Mouse (Mus musculus): ENCODE results near the gene Auh. TPM values are rescaled to one million over a fixed set of nuclear protein-coding genes. Genes with fewer than 3 reads are reported as not detected.

The Auh gene
- polyA plus RNA-seq, 1 experiment, result 47.8 TPM

DNA sequence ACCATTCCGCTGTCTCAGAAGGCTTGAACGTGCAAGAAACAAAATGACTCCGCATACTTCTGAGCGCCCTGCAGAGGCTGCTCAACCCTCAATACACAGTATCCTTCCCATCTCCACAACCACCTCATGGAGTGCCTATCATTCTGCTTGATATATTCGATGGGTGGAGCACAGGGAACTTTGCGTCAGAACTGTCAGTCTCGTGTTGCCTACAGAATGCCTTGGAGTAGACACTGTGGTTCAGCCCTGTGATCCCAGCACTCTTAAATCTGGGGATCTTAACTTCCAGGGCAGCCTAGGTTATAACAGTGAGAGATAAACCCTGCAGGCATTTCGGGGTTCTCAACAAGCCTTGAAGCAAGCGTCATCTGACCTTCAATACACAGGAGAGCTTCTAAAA lies 1.1 kb downstream of the Auh start:
- Histone ChIP-seq H3K4me3 (ENCODE audit: control insufficient read depth, insufficient read depth, low read length) (peak overlapping the region; percentile 4; the same call in 1 of the 2 replicates), H3K36me3 (ENCODE audit: control insufficient read depth, insufficient read depth, low read length) (no peaks in the 10 kb centered on the region), H3K27ac (ENCODE audit: control insufficient read depth, insufficient read depth, low read length) (no peak overlapping the region), H3K27me3 (ENCODE audit: control insufficient read depth, insufficient read depth, low read length) (no peaks in the 10 kb centered on the region), H3K4me1 (replicated peaks; ENCODE audit: control insufficient read depth, insufficient read depth, low read length) (peaks cover 31% of the 10 kb centered on the region)
- TF ChIP-seq CTCF (IDR thresholded peaks at IDR 0.05; ENCODE audit: borderline replicate concordance, control insufficient read depth, extremely low read depth, insufficient read depth, low read length, poor library complexity) (no peak), POLR2A (IDR thresholded peaks at IDR 0.05; ENCODE audit: control insufficient read depth, extremely low read depth, insufficient read depth, low read length, poor library complexity) (no peak)
- DNase-seq, result no peak
- 63% methylated on average over 9 of the region's 9 CpGs for WGBS

GRCm38 (mm10) chr13:52924457-52924856 lies 5.0 kb downstream of the Auh start:
- H3K27me3 ChIP-seq (ENCODE audit: control insufficient read depth, insufficient read depth, low read length), result no peaks in the 10 kb centered on the region
- TF ChIP-seq POLR2A (IDR thresholded peaks at IDR 0.05; ENCODE audit: control insufficient read depth, extremely low read depth, insufficient read depth, low read length, poor library complexity), result no peak
- DNase-seq, result peak; percentile 38
- H3K4me3 ChIP-seq (ENCODE audit: control insufficient read depth, insufficient read depth, low read length), result no peak overlapping the region
- 10% methylated on average over 5 of the region's 5 CpGs for WGBS
- H3K4me1 ChIP-seq (replicated peaks; ENCODE audit: control insufficient read depth, insufficient read depth, low read length), result peaks cover 54% of the 10 kb centered on the region
- H3K27ac ChIP-seq (ENCODE audit: control insufficient read depth, insufficient read depth, low read length), result peak overlapping the region; percentile 41; the same call in 1 of the 2 replicates
- no peaks in the 10 kb centered on the region for H3K36me3 ChIP-seq (ENCODE audit: control insufficient read depth, insufficient read depth, low read length)

DNA sequence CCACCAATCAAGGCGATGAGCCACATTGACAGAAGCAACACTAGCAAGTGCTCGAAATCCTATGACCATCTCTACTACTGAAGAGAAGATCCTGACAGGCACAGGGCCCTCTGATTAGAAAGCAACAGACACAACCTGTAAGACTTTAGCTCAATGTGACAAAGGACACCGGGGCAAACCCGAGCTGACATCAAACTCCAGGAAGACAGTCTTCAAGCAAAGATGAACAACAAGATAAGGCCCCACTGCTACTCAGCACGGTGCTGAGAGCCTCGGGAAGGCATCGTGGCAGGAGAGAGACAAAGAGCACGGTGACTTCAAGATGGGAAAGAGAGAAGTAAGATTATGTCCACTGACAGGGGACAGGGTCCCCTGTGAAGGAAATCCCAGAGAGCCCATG lies 7.5 kb downstream of the Auh start:
- peak; percentile 28 for DNase-seq
- no peak overlapping the region for H3K4me3 ChIP-seq (ENCODE audit: control insufficient read depth, insufficient read depth, low read length)
- TF ChIP-seq CTCF (IDR thresholded peaks at IDR 0.05; ENCODE audit: borderline replicate concordance, control insufficient read depth, extremely low read depth, insufficient read depth, low read length, poor library complexity) (no peak), POLR2A (IDR thresholded peaks at IDR 0.05; ENCODE audit: control insufficient read depth, extremely low read depth, insufficient read depth, low read length, poor library complexity) (no peak)
- 19% methylated on average over 8 of the region's 8 CpGs for WGBS
- H3K4me1 ChIP-seq (replicated peaks; ENCODE audit: control insufficient read depth, insufficient read depth, low read length), result peaks cover 42% of the 10 kb centered on the region
- H3K27me3 ChIP-seq (ENCODE audit: control insufficient read depth, insufficient read depth, low read length), result no peaks in the 10 kb centered on the region
- no peaks in the 10 kb centered on the region for H3K36me3 ChIP-seq (ENCODE audit: control insufficient read depth, insufficient read depth, low read length)
- H3K27ac ChIP-seq (ENCODE audit: control insufficient read depth, insufficient read depth, low read length), result peak overlapping the region; percentile 9; the same call in 1 of the 2 replicates

DNA sequence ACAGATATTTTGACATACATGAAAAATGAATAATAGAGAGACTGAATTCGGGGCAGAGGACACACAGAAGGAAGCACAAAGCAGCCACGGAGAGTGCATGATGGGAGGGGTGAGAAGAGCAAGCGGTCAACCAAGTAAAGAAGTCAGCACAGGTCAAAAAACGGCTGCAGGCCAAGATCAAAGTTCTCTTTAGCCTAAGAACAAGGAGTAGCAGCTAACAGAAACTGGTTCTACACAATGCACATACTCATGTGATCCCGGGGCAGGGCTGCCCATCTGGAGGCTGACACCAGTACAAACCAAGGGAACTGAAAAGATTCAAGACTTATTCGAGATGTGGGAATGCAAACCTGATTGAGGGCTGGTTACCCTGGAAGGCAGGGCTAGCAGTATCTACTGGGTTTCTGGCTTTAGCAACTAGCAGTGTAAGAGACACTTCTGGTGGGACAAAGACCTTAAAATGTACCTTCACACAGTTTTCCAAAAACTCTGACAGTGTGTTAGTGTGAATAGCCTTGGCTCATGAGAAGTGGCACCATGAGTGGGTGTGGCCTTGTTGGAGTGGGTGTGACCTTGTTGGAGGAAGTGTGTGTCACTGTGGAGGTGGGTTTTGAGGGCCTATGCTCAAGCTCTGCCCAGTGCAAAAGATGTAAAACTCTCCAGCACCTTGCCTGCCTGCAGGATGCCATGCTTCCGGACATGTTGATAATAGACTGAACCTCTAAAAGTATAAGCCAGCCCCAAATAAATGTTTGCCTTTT lies 8.2 kb downstream of the Auh start:
- Histone ChIP-seq H3K36me3 (ENCODE audit: control insufficient read depth, insufficient read depth, low read length) (no peaks in the 10 kb centered on the region), H3K4me1 (replicated peaks; ENCODE audit: control insufficient read depth, insufficient read depth, low read length) (peaks cover 38% of the 10 kb centered on the region)
- WGBS, result 86% methylated on average over 7 of the region's 7 CpGs

DNA sequence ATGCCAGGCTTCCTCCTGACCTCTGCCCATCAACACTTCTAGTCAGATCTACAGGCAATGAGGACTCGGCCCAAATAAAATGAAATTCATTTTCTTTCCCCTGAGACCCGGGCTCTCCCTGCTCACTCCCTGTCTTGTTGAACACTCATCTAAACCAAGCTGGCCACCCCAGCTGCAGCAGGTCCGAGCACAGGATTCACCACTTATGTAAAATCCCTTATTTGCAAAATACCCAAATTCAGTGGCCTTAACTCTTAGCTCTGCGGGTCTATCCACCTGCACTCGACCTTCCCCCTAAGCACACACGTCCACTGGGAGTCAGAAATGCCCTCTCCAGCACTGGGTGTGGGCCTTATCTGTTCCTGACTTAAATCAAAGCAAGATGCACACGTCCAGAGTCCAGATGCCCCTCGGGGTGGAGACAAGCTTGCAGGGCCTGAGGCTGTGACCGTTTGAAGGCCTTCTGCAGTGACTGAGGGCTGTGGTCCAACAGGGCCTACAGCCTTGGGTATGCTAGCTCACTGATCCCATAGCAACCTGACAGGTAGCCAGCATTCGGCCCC lies 9.6 kb downstream of the Auh start:
- 94% methylated on average over 10 of the region's 10 CpGs for WGBS
- Histone ChIP-seq H3K4me1 (replicated peaks; ENCODE audit: control insufficient read depth, insufficient read depth, low read length) (peaks cover 43% of the 10 kb centered on the region), H3K4me3 (ENCODE audit: control insufficient read depth, insufficient read depth, low read length) (no peak overlapping the region)

More for the DNA sequence above, 8.2 kb downstream of the Auh start:
- no peak overlapping the region for H3K4me3 ChIP-seq (ENCODE audit: control insufficient read depth, insufficient read depth, low read length)
- TF ChIP-seq CTCF (IDR thresholded peaks at IDR 0.05; ENCODE audit: borderline replicate concordance, control insufficient read depth, extremely low read depth, insufficient read depth, low read length, poor library complexity), result no peak
- DNase-seq, result no peak
- no peak overlapping the region for H3K27ac ChIP-seq (ENCODE audit: control insufficient read depth, insufficient read depth, low read length)
- H3K27me3 ChIP-seq (ENCODE audit: control insufficient read depth, insufficient read depth, low read length), result no peaks in the 10 kb centered on the region

DNA sequence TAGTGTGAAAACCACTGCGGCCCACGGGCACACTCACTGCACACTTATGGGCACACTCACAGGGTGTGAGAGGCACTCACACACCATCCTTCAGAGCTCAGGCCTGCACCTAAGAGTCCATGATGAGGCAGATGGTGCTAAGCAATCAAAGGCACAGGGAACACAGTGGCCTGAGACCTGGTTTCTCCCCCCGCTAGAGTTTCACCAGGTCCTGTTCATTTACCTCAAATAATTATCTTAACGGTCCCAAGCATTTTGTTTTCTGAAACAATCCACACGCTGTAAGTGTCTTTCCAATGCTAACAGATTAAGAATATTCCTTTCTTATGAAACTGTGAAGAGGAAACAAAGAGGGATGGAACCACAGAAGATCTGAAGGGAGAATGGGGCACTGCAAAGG lies 11.1 kb downstream of the Auh start:
- 97% methylated on average over 5 of the region's 5 CpGs for WGBS
- peaks cover 38% of the 10 kb centered on the region for H3K4me1 ChIP-seq (replicated peaks; ENCODE audit: control insufficient read depth, insufficient read depth, low read length)
- DNase-seq, result no peak
- no peak overlapping the region for H3K4me3 ChIP-seq (ENCODE audit: control insufficient read depth, insufficient read depth, low read length)
- no peak overlapping the region for H3K27ac ChIP-seq (ENCODE audit: control insufficient read depth, insufficient read depth, low read length)
- no peaks in the 10 kb centered on the region for H3K27me3 ChIP-seq (ENCODE audit: control insufficient read depth, insufficient read depth, low read length)
- H3K36me3 ChIP-seq (ENCODE audit: control insufficient read depth, insufficient read depth, low read length), result no peaks in the 10 kb centered on the region
- TF ChIP-seq POLR2A (IDR thresholded peaks at IDR 0.05; ENCODE audit: control insufficient read depth, extremely low read depth, insufficient read depth, low read length, poor library complexity) (no peak), CTCF (IDR thresholded peaks at IDR 0.05; ENCODE audit: borderline replicate concordance, control insufficient read depth, extremely low read depth, insufficient read depth, low read length, poor library complexity) (no peak)

More for the DNA sequence above, 9.6 kb downstream of the Auh start:
- Histone ChIP-seq H3K27me3 (ENCODE audit: control insufficient read depth, insufficient read depth, low read length) (no peaks in the 10 kb centered on the region), H3K36me3 (ENCODE audit: control insufficient read depth, insufficient read depth, low read length) (no peaks in the 10 kb centered on the region), H3K27ac (ENCODE audit: control insufficient read depth, insufficient read depth, low read length) (no peak overlapping the region)
- TF ChIP-seq CTCF (IDR thresholded peaks at IDR 0.05; ENCODE audit: borderline replicate concordance, control insufficient read depth, extremely low read depth, insufficient read depth, low read length, poor library complexity) (no peak), POLR2A (IDR thresholded peaks at IDR 0.05; ENCODE audit: control insufficient read depth, extremely low read depth, insufficient read depth, low read length, poor library complexity) (no peak)
- no peak for DNase-seq

All from thymus, adult 2 months (tissue).